Mouse (Mus musculus) liver, embryonic 13.5 days (tissue): ENCODE measurements around the gene Gse1. TPM values are rescaled to one million over a fixed set of nuclear protein-coding genes. Genes with fewer than 3 reads are reported as not detected.

Source experiments
- ATAC-seq: fragments of 200-750 bp; cut with Nextera tagmentation; 2 replicates; pipeline ENCODE4 v1.8.0; 2017; ENCODE audit warnings: low read depth, mild to moderate bottlenecking, moderate number of reproducible peaks, moderate library complexity
- DNase-seq: peaks from one replicate; pipeline ENCODE4 v3.0.0; 2022
- H3K27ac ChIP-seq: fragments of 300-500 bp; sonication (generic); 2 replicates; pipeline ENCODE4 v1.5.1; 2015; ENCODE audit warnings: moderate library complexity, mild to moderate bottlenecking, inconsistent platforms
- H3K27me3 ChIP-seq: fragments of 300-500 bp; sonication (generic); 2 replicates; pipeline ENCODE4 v1.6.1; 2015; ENCODE audit warnings: mild to moderate bottlenecking, inconsistent platforms
- H3K36me3 ChIP-seq: fragments of 300-500 bp; sonication (generic); 2 replicates; pipeline ENCODE4 v1.6.1; 2015; ENCODE audit warnings: mild to moderate bottlenecking, inconsistent platforms
- H3K4me1 ChIP-seq: fragments of 300-500 bp; sonication (generic); replicated peaks from 2 replicates; pipeline ENCODE4 v1.6.1; 2015; ENCODE audit warnings: inconsistent platforms
- H3K4me2 ChIP-seq: fragments of 300-500 bp; sonication (generic); 2 replicates; pipeline ENCODE4 v1.6.1; 2015; ENCODE audit warnings: inconsistent platforms, mild to moderate bottlenecking, moderate library complexity
- H3K4me3 ChIP-seq: fragments of 300-500 bp; sonication (generic); replicated peaks from 2 replicates; pipeline ENCODE4 v1.5.1; 2015; ENCODE audit warnings: mild to moderate bottlenecking, inconsistent platforms
- H3K9ac ChIP-seq: fragments of 300-500 bp; sonication (generic); 2 replicates; pipeline ENCODE4 v1.6.1; 2015; ENCODE audit warnings: mild to moderate bottlenecking, inconsistent platforms
- H3K9me3 ChIP-seq: fragments of 300-500 bp; sonication (generic); replicated peaks from 2 replicates; pipeline ENCODE4 v1.6.1; 2016; ENCODE audit warnings: inconsistent platforms
- WGBS: fragments of 180-500 bp; shearing (Covaris S2); methylation state at CpG from one replicate; pipeline ENCODE4 v1.1.7; 2015; ENCODE audit not compliant: insufficient replicate concordance; 5-methylcytosine and 5-hydroxymethylcytosine counted together
- polyA plus RNA-seq: library from polyadenylated mRNA; unstranded; fragments of >200 nt; fragmentation: Nextera tagmentation; extraction: Ambion mirVana; gene quantifications from 2 replicates; pipeline ENCODE4 v1.2.1, GENCODE M21; 2015

Gse1 gene
- polyA plus RNA-seq, 1 experiment from 2014 or later = 8.3 TPM

GRCm38 (mm10) chr8:120426622-120427385 lies 198.5 kb downstream of the Gse1 start:
- no peak overlapping the region for H3K9ac ChIP-seq
- 57% methylated on average over 20 of the region's 20 CpGs for WGBS
- no peak for DNase-seq

GRCm38 (mm10) chr8:120428492-120428891 lies 200.2 kb downstream of the Gse1 start:
- peaks cover 70% of the 10 kb centered on the region for H3K4me1 ChIP-seq
- no peak overlapping the region; the same call in 1 of the 2 replicates for H3K27ac ChIP-seq
- H3K4me2 ChIP-seq = no peak overlapping the region
- WGBS = 81% methylated on average over 5 of the region's 5 CpGs
- 0 out of 2 replicates have a peak, but pooled peaks cover 4% of the 10 kb centered on the region for H3K27me3 ChIP-seq
- no peak overlapping the region for H3K4me3 ChIP-seq
- no peak for DNase-seq
- no peak for ATAC-seq
- no peak overlapping the region for H3K9ac ChIP-seq
- H3K36me3 ChIP-seq = no peaks in the 10 kb centered on the region
- peaks cover 2% of the 10 kb centered on the region for H3K9me3 ChIP-seq

More at GRCm38 (mm10) chr8:120426622-120427385, 198.5 kb downstream of the Gse1 start:
- Histone ChIP-seq H3K4me2 (no peak overlapping the region), H3K27ac (peak overlapping the region; percentile 29; the same call in 1 of the 2 replicates), H3K27me3 (peaks cover 11% of the 10 kb centered on the region; the same call in 1 of the 2 replicates), H3K9me3 (no peaks in the 10 kb centered on the region), H3K4me1 (peaks cover 79% of the 10 kb centered on the region), H3K36me3 (no peaks in the 10 kb centered on the region), H3K4me3 (no peak overlapping the region)
- no peak for ATAC-seq

- H3K36me3 ChIP-seq = no peaks in the 10 kb centered on the region
- no peak overlapping the region for H3K27ac ChIP-seq
- no peak for ATAC-seq
- 78% methylated on average over 1 of the region's 1 CpGs for WGBS
- no peak overlapping the region for H3K4me3 ChIP-seq
- no peak overlapping the region for H3K4me2 ChIP-seq
- DNase-seq = no peak
- no peak overlapping the region for H3K9ac ChIP-seq
- H3K27me3 ChIP-seq = 0 out of 2 replicates have a peak, but pooled peaks cover 4% of the 10 kb centered on the region
- peaks cover 64% of the 10 kb centered on the region for H3K4me1 ChIP-seq
- H3K9me3 ChIP-seq = peaks cover 7% of the 10 kb centered on the region
Observed at GRCm38 (mm10) chr8:120429116-120429515, 200.9 kb downstream of the Gse1 start.

- H3K36me3 ChIP-seq = no peaks in the 10 kb centered on the region
- no peak overlapping the region for H3K4me3 ChIP-seq
- no peak overlapping the region for H3K4me2 ChIP-seq
- H3K9ac ChIP-seq = no peak overlapping the region
- peaks cover 7% of the 10 kb centered on the region for H3K9me3 ChIP-seq
- no peak overlapping the region for H3K27ac ChIP-seq
- ATAC-seq (no peak), DNase-seq (no peak)
- peaks cover 17% of the 10 kb centered on the region; the same call in 1 of the 2 replicates for H3K27me3 ChIP-seq
- 85% methylated on average over 12 of the region's 12 CpGs for WGBS
- peaks cover 53% of the 10 kb centered on the region for H3K4me1 ChIP-seq
Observed at GRCm38 (mm10) chr8:120431042-120431441, 202.8 kb downstream of the Gse1 start.

GRCm38 (mm10) chr8:120432438-120432837 lies 204.2 kb downstream of the Gse1 start:
- WGBS = 63% methylated on average over 7 of the region's 7 CpGs
- no peak for ATAC-seq

GRCm38 (mm10) chr8:120433143-120433542 lies 204.9 kb downstream of the Gse1 start:
- WGBS = 91% methylated on average over 7 of the region's 7 CpGs
- no peak for DNase-seq

More at GRCm38 (mm10) chr8:120432438-120432837, 204.2 kb downstream of the Gse1 start:
- H3K9me3 ChIP-seq = peaks cover 7% of the 10 kb centered on the region
- H3K4me1 ChIP-seq = peaks cover 53% of the 10 kb centered on the region
- DNase-seq = no peak
- H3K9ac ChIP-seq = no peak overlapping the region
- H3K4me3 ChIP-seq = no peak overlapping the region
- H3K36me3 ChIP-seq = no peaks in the 10 kb centered on the region
- H3K4me2 ChIP-seq = no peak overlapping the region
- no peak overlapping the region for H3K27ac ChIP-seq
- H3K27me3 ChIP-seq = peaks cover 31% of the 10 kb centered on the region; the same call in 1 of the 2 replicates

GRCm38 (mm10) chr8:120433734-120434133 lies 205.5 kb downstream of the Gse1 start:
- H3K27ac ChIP-seq = no peak overlapping the region
- H3K27me3 ChIP-seq = peaks cover 39% of the 10 kb centered on the region; the same call in 1 of the 2 replicates
- H3K36me3 ChIP-seq = no peaks in the 10 kb centered on the region
- H3K9ac ChIP-seq = no peak overlapping the region
- H3K4me1 ChIP-seq = peaks cover 49% of the 10 kb centered on the region
- ATAC-seq = no peak
- no peak overlapping the region for H3K4me2 ChIP-seq
- DNase-seq = no peak
- WGBS = 93% methylated on average over 1 of the region's 1 CpGs
- no peak overlapping the region for H3K4me3 ChIP-seq
- H3K9me3 ChIP-seq = peaks cover 7% of the 10 kb centered on the region

More at GRCm38 (mm10) chr8:120433143-120433542, 204.9 kb downstream of the Gse1 start:
- H3K9ac ChIP-seq = no peak overlapping the region
- H3K27ac ChIP-seq = no peak overlapping the region
- H3K4me3 ChIP-seq = no peak overlapping the region
- H3K4me1 ChIP-seq = peaks cover 52% of the 10 kb centered on the region
- ATAC-seq = no peak
- no peak overlapping the region for H3K4me2 ChIP-seq
- H3K27me3 ChIP-seq = peaks cover 38% of the 10 kb centered on the region; the same call in 1 of the 2 replicates
- peaks cover 7% of the 10 kb centered on the region for H3K9me3 ChIP-seq
- no peaks in the 10 kb centered on the region for H3K36me3 ChIP-seq

GRCm38 (mm10) chr8:120435781-120436180 lies 207.5 kb downstream of the Gse1 start:
- Histone ChIP-seq H3K4me3 (no peak overlapping the region), H3K9ac (no peak overlapping the region), H3K27ac (no peak overlapping the region), H3K9me3 (peaks cover 7% of the 10 kb centered on the region), H3K27me3 (peaks cover 57% of the 10 kb centered on the region), H3K36me3 (no peaks in the 10 kb centered on the region), H3K4me1 (peaks cover 53% of the 10 kb centered on the region), H3K4me2 (no peak overlapping the region)
- WGBS = 63% methylated on average over 15 of the region's 15 CpGs
- no peak for ATAC-seq
- DNase-seq = no peak

- Histone ChIP-seq H3K27ac (no peak overlapping the region), H3K4me2 (no peak overlapping the region), H3K36me3 (no peaks in the 10 kb centered on the region), H3K4me1 (peaks cover 54% of the 10 kb centered on the region), H3K4me3 (no peak overlapping the region), H3K9me3 (peaks cover 7% of the 10 kb centered on the region), H3K27me3 (peaks cover 59% of the 10 kb centered on the region), H3K9ac (no peak overlapping the region)
- no peak for DNase-seq
- ATAC-seq = peak; percentile 23; the same call in 1 of the 2 replicates
- WGBS = 47% methylated on average over 5 of the region's 5 CpGs
Observed at GRCm38 (mm10) chr8:120436491-120437030, 208.3 kb downstream of the Gse1 start.

GRCm38 (mm10) chr8:120437207-120437606 lies 209.0 kb downstream of the Gse1 start:
- Histone ChIP-seq H3K27me3 (peaks cover 63% of the 10 kb centered on the region), H3K27ac (no peak overlapping the region), H3K4me1 (peaks cover 60% of the 10 kb centered on the region), H3K9ac (no peak overlapping the region), H3K4me3 (no peak overlapping the region), H3K9me3 (peaks cover 7% of the 10 kb centered on the region), H3K4me2 (no peak overlapping the region), H3K36me3 (no peaks in the 10 kb centered on the region)
- ATAC-seq (no peak), DNase-seq (no peak)
- WGBS = 83% methylated on average over 1 of the region's 1 CpGs

GRCm38 (mm10) chr8:120437666-120438395 lies 209.6 kb downstream of the Gse1 start:
- H3K4me3 ChIP-seq = no peak overlapping the region
- H3K4me2 ChIP-seq = no peak overlapping the region
- no peak for DNase-seq
- WGBS = 82% methylated on average over 21 of the region's 21 CpGs
- H3K27ac ChIP-seq = no peak overlapping the region
- peaks cover 7% of the 10 kb centered on the region for H3K9me3 ChIP-seq
- H3K36me3 ChIP-seq = no peaks in the 10 kb centered on the region
- peaks cover 67% of the 10 kb centered on the region for H3K27me3 ChIP-seq
- H3K4me1 ChIP-seq = peaks cover 60% of the 10 kb centered on the region
- peak; percentile 9; the same call in 1 of the 2 replicates for ATAC-seq
- H3K9ac ChIP-seq = no peak overlapping the region
